Mouse (Mus musculus) thymus, adult 2 months (tissue): ENCODE measurements around the gene Olfr414.

Source experiments
- CTCF ChIP-seq: fragments of 200-500 bp; IDR thresholded peaks from 2 replicates; pipeline ENCODE4 v1.5.1; 2012; ENCODE audit warnings: mild to moderate bottlenecking, control low read depth, low read length, moderate library complexity, borderline replicate concordance; ENCODE audit not compliant: control insufficient read depth, poor library complexity, insufficient read depth; ENCODE audit errors: extremely low read depth
- POLR2A ChIP-seq: fragments of 200-500 bp; IDR thresholded peaks from 2 replicates; pipeline ENCODE4 v1.6.1; 2012; ENCODE audit warnings: mild to moderate bottlenecking, low read length, control low read depth, moderate library complexity; ENCODE audit not compliant: control insufficient read depth, poor library complexity, insufficient read depth; ENCODE audit errors: extremely low read depth

- TF ChIP-seq CTCF (no peak), POLR2A (no peak)
These were observed 905 bp upstream of the Olfr414 start for GRCm38 (mm10) chr1:174422959-174423358.
